Mouse (Mus musculus) Patski (cell line): ENCODE data around the gene Arl6ip4. TPM values are rescaled to one million over a fixed set of nuclear protein-coding genes. Genes with fewer than 3 reads are reported as not detected.

Experiments used
- ATAC-seq: fragments of 100-300 bp; one replicate; pipeline ENCODE4 v1.8.0; 2021
- CTCF ChIA-PET: fragments of 350-600 bp; sonication (Branson Sonifier 250); formaldehyde crosslinking; loops from one replicate; lab custom pipeline; 2022; ENCODE audit warnings: inconsistent platforms; lab: Charles Lee
- POLR2A ChIA-PET: fragments of 350-600 bp; sonication (Branson Sonifier 250); formaldehyde crosslinking; loops from one replicate; lab custom pipeline; 2022; ENCODE audit warnings: antibody characterized with exemption, inconsistent platforms; lab: Charles Lee
- DNase-seq: peaks from one replicate; pipeline ENCODE4 v3.0.0-alpha.2; 2011; ENCODE audit warnings: low read depth, low spot score
- H3K27me3 ChIP-seq: fragments of 371-371 bp; one replicate; pipeline ENCODE4 v1.5.1; 2021
- CTCF ChIP-seq: fragments of 100-300 bp; IDR thresholded peaks from one replicate; pipeline ENCODE4 v1.5.1; 2021
- in situ Hi-C: fragments of 300-500 bp; cut with MboI; formaldehyde crosslinking; loops from 3 replicates; pipeline ENCODE4 v1.11.1; 2018; ENCODE audit warnings: low pct_unique_long_range_greater_than_20kb, mixed read lengths
- polyA plus RNA-seq: library from polyadenylated mRNA; unstranded; gene quantifications from one replicate; pipeline ENCODE4 v1.2.3, GENCODE M21; 2021

The Arl6ip4 gene
- polyA plus RNA-seq, 1 experiment from 2014 or later = 89.3 TPM

DNA sequence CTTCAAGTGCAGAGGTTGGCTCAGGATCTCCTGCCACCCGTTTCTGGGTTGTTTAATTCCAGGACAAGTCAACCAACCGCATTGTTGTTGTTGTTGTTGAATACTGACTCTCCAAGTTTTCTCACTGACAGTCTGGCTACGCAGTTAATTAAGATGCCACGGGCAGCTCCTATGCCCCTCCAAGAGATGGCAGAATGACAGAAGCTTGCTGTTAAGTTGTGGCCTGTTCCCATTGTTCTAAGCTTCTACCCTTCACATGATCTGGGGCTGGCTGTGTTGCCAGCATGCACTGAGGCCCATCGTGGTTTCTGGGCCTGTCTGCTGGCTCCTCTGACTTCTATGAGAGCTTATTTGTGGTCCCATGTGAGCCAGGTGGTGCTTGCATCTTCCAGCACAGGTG, 18.4 kb downstream of the Arl6ip4 start:
- ChIA-PET POLR2A (no interaction called here), CTCF (no interaction called here)
- in situ Hi-C loops = no loop called here
- DNase-seq (no peak), ATAC-seq (no peak)
- no peaks in the 10 kb centered on the region for H3K27me3 ChIP-seq
- no peak for TF ChIP-seq CTCF

DNA sequence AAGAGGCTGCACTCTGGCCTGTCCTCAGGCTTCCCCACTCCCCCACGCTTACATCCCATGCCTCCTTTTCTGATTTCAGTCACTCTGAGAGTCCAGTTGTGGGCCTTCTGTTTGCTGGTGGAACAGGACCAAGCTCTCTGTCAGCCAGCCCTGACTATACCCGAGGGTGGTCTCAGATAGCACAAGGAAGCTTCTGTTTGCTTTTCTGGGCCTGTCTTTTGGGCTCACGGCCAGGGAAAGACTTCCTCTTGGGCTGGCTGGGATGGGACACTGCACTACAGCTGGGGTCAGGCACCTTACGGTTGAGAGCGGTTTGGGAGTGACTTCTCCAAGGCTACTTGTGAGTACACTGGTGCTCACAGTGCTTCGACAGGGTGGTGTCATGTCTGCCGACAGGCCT, 22.2 kb downstream of the Arl6ip4 start:
- CTCF ChIA-PET = no interaction called here
- POLR2A ChIA-PET = no interaction called here
- in situ Hi-C loops = no loop called here
- no peak for TF ChIP-seq CTCF
- no peaks in the 10 kb centered on the region for H3K27me3 ChIP-seq
- no peak for ATAC-seq
- DNase-seq = no peak

DNA sequence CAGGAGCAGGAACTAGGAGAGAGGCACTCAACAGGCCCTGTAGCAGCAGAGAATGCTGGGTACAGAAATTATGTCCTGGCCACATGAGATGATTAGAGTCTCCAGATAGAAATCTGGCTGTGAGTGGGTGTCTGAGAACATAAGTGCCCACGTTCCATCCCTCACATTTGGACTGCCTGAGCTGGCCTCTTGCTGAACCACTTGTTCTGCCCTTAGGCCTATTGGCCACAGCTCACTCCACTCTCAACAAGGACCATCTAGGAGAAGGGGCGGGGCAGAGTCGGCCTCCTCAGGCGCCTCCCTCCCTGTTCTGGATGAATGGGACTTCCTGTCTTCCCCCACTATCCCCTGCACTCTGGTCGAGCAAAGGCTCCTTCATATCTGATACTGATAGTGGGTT, 33.1 kb downstream of the Arl6ip4 start:
- ChIA-PET POLR2A (interaction anchor here (0.6 kb wide), 1 partner anchor 11 kb away, joined by 4 read pairs; no protein-coding TSS in a partner anchor), CTCF (interaction anchor here (1.0 kb wide), 1 partner anchor 14 kb away, joined by 3 read pairs; no protein-coding TSS in a partner anchor)
- ATAC-seq (no peak), DNase-seq (no peak)
- TF ChIP-seq CTCF = no peak
- H3K27me3 ChIP-seq = no peaks in the 10 kb centered on the region
- in situ Hi-C loops = no loop called here

DNA sequence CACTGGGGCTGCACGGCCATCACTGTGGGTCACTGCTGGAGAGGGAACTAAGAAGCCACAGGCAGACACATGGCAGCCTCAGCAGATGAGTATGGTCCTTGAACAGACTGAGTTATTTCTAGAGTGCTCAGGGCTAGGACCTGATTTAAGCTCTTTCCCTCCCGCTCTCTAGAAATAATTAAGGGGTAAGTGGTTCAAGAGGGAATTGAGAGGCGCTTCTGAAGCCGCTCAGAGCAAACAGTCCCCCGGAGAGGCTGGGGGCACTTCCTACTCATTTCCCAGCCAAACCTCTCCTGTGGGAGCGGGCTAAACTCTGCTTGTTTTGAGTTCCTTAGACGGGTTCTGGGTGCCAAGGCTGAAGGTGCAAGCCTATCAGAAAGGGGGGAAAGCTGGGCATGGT, 35.0 kb downstream of the Arl6ip4 start:
- POLR2A ChIA-PET = no interaction called here
- CTCF ChIA-PET = no interaction called here
- no peak for TF ChIP-seq CTCF
- ATAC-seq (no peak), DNase-seq (no peak)
- no peaks in the 10 kb centered on the region for H3K27me3 ChIP-seq
- in situ Hi-C loops = no loop called here

DNA sequence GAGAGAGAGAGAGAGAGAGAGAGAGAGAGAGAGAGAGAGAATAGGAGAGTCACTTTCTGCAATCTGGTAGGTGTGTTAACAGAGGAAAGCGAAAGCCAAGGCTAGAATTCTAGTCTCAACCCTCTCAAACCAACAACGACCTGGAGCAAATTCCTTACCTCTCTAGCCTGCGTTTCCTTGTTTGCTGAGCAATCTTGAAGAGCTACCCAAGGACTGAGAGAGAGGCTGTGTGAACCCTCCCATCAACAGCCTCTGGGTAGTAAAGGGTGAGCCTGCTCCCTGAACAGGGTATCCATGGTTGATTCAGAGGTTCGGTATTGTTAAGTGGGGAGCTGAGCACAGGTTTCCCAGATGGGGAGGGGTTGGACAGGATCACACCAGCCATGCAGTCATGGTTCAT, 36.8 kb downstream of the Arl6ip4 start:
- ChIA-PET CTCF (interaction anchor here (0.8 kb wide), 1 partner anchor 10 kb away, joined by 3 read pairs; no protein-coding TSS in a partner anchor), POLR2A (no interaction called here)
- no peaks in the 10 kb centered on the region for H3K27me3 ChIP-seq
- no peak for TF ChIP-seq CTCF
- ATAC-seq (no peak), DNase-seq (no peak)
- in situ Hi-C loops = no loop called here

DNA sequence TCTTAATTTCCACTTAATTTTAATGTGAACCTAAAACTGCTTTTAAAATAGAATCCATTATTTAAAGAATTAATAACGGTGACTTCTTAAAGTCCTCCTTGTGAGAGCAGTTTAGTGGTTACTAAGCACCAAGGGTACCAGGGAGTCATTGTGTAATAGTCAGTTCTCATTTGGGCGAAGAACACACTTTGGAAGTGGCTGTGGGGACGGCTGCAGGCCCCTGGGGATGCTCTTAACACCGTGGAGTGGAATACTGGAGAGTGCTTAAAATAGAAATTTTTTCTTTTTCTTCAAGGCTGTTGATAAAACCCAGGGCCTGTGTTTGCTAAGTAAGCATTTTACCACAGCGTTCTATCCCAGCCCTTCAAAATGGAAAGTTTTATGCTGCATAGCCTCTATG, 40.1 kb downstream of the Arl6ip4 start:
- POLR2A ChIA-PET = no interaction called here
- in situ Hi-C loops = no loop called here
- no peak for ATAC-seq
- CTCF ChIA-PET = no interaction called here
- no peak for DNase-seq
- TF ChIP-seq CTCF = no peak
- no peaks in the 10 kb centered on the region for H3K27me3 ChIP-seq

DNA sequence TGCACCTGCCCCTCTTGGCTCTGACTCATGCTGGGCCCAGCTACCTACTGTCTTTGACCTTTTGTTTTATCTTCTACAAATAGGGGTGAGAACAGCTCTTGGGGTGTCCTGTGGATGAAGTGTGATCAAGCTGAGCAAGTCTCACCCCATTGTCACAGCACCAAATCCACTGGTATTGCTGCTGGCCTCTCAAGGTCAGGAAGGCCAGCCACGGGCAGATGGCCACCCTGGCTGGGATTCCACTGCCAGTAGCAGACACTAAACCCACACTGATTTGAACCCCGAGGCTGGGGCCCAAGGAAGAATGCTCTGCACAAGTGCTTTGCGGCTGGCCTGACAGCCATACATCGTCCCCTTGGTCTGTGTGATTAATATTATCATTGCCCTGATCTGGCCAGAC, 42.4 kb downstream of the Arl6ip4 start:
- no peak for ATAC-seq

DNA sequence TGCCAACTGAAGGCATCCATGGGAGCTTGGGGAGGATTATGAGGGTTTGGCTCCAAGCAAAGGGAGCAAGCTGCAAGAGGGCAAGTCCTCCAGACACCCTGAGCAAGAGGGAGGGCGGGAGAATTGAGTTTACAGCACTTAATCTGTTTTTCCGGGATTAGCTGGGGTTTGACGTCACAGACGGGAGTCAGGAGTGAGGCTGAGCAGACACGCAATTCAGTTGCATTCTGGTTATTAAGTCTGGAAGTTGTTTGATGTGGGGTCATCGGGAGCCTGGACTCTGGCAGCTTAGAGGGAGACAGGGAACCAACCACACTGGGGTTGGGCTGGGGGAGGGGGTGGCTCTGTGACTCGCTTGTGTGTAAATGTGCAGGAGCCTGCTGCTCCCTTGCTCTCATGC, 43.6 kb downstream of the Arl6ip4 start:
- no peak for TF ChIP-seq CTCF
- DNase-seq (no peak), ATAC-seq (no peak)
- in situ Hi-C loops = no loop called here
- no peaks in the 10 kb centered on the region for H3K27me3 ChIP-seq
- ChIA-PET POLR2A (interaction anchor here (0.5 kb wide), 1 partner anchor 166 kb away, joined by 3 read pairs; no protein-coding TSS in a partner anchor), CTCF (interaction anchor here (1.6 kb wide), 1 partner anchor 101 kb away, joined by 3 read pairs; no protein-coding TSS in a partner anchor)

More for the DNA sequence above, 42.4 kb downstream of the Arl6ip4 start:
- H3K27me3 ChIP-seq = no peaks in the 10 kb centered on the region
- DNase-seq = no peak
- in situ Hi-C loops = no loop called here
- CTCF ChIA-PET = interaction anchor here (1.6 kb wide), 1 partner anchor 103 kb away, joined by 3 read pairs; no protein-coding TSS in a partner anchor
- TF ChIP-seq CTCF = no peak
- POLR2A ChIA-PET = interaction anchor here (0.7 kb wide), 1 partner anchor 255 kb away, joined by 6 read pairs; no protein-coding TSS in a partner anchor

DNA sequence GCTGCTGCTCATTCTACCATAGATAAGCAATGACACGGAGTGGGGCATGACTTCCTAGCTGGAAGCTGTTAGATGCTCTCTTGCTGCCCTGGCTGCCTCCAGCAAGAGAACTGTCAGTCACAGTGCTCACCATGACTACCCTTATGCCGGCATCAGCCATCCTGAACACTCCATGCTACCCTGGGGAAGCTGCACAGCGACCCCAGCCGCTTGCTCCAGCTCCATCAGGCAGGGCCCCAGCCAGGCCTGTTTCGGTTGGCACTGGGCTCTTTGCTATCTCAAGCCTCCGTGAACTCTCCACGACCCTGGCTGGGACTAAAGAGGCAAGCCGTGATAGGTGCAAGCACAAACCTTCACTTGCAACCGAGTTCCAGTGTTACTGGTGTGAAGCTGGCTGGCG, 45.9 kb downstream of the Arl6ip4 start:
- ATAC-seq (no peak), DNase-seq (no peak)
- POLR2A ChIA-PET = interaction anchor here (1.3 kb wide), 1 partner anchor 125 kb away, joined by 3 read pairs; no protein-coding TSS in a partner anchor
- in situ Hi-C loops = loop anchor here (5.0 kb wide), 1 partner anchor 95 kb away; no protein-coding TSS in a partner anchor
- no peaks in the 10 kb centered on the region for H3K27me3 ChIP-seq
- no peak for TF ChIP-seq CTCF
- CTCF ChIA-PET = interaction anchor here (0.9 to 5.2 kb wide), 11 partner anchors 16 to 248 kb away, joined by 3 to 30 read pairs (median 5); partner anchors contain the start of gene Pitpnm2

DNA sequence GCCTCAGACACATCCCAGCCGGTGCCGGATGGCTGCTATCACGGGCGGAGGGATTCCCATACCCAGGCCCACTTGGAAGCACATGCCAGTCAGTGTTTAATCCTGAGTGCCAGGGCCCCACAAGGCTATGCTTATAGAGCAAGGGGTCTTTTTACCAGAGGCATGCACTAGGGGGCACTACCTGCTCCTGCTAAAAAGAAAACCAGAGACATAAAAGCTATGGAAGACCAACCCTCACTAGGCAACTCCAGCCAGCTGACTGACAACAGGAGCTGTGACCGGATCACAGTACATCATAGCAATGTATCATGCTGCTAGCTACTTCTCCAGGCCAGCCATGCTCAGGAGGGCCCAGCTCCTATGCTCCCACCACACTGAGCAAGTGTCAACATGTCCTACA, 46.7 kb downstream of the Arl6ip4 start:
- no peak for DNase-seq
- POLR2A ChIA-PET = interaction anchor here (0.9 to 1.3 kb wide), 2 partner anchors 122 to 124 kb away, joined by 3 read pairs; no protein-coding TSS in a partner anchor
- in situ Hi-C loops = loop anchor here (5.0 kb wide), 1 partner anchor 95 kb away; no protein-coding TSS in a partner anchor
- ATAC-seq = no peak
- TF ChIP-seq CTCF = no peak
- no peaks in the 10 kb centered on the region for H3K27me3 ChIP-seq
- CTCF ChIA-PET = interaction anchor here (0.6 to 5.2 kb wide), 23 partner anchors 9 to 248 kb away, joined by 3 to 30 read pairs (median 4); partner anchors contain the start of gene Pitpnm2

DNA sequence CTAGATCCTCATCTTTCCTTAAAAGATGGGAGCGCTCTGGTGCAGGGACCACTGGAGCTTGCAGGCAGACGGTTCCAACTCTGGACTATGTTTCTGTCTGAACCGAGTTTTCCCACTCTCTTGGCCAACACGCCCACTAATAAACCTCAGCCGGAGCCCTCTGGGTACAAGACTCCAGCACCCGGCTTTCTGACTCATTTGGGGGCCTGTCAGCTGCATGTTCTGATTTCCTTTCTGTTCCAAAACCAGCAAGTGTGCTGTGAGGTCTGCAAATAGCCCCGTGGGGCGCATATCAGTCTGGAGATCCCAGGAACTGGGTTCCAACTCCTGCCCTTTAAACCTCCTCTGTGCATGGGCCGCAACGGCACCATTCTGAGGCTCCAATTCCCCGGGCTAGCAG, 47.6 kb downstream of the Arl6ip4 start:
- CTCF ChIA-PET = interaction anchor here (0.9 to 5.2 kb wide), 8 partner anchors 15 to 131 kb away, joined by 4 to 28 read pairs (median 4); no protein-coding TSS in a partner anchor
- POLR2A ChIA-PET = interaction anchor here (0.9 kb wide), 1 partner anchor 121 kb away, joined by 3 read pairs; no protein-coding TSS in a partner anchor
- ATAC-seq (no peak), DNase-seq (no peak)
- no peak for TF ChIP-seq CTCF
- in situ Hi-C loops = loop anchor here (5.0 kb wide), 1 partner anchor 94 kb away; no protein-coding TSS in a partner anchor
- H3K27me3 ChIP-seq = no peaks in the 10 kb centered on the region
